Mouse (Mus musculus) E14TG2a.4 (cell line): ENCODE results near the gene Slu7.

ENCODE experiments used
- CTCF ChIP-seq: conservative IDR thresholded peaks from 2 replicates; pipeline ENCODE4 v1.5.1; 2014; ENCODE audit warnings: low read length
- NANOG ChIP-seq: IDR thresholded peaks from 2 replicates; pipeline ENCODE4 v1.6.1; 2014; ENCODE audit warnings: borderline replicate concordance, low read length, mixed read lengths
- POU5F1 ChIP-seq: IDR thresholded peaks from 2 replicates; pipeline ENCODE4 v1.6.1; 2014; ENCODE audit warnings: low read length, borderline replicate concordance

DNA sequence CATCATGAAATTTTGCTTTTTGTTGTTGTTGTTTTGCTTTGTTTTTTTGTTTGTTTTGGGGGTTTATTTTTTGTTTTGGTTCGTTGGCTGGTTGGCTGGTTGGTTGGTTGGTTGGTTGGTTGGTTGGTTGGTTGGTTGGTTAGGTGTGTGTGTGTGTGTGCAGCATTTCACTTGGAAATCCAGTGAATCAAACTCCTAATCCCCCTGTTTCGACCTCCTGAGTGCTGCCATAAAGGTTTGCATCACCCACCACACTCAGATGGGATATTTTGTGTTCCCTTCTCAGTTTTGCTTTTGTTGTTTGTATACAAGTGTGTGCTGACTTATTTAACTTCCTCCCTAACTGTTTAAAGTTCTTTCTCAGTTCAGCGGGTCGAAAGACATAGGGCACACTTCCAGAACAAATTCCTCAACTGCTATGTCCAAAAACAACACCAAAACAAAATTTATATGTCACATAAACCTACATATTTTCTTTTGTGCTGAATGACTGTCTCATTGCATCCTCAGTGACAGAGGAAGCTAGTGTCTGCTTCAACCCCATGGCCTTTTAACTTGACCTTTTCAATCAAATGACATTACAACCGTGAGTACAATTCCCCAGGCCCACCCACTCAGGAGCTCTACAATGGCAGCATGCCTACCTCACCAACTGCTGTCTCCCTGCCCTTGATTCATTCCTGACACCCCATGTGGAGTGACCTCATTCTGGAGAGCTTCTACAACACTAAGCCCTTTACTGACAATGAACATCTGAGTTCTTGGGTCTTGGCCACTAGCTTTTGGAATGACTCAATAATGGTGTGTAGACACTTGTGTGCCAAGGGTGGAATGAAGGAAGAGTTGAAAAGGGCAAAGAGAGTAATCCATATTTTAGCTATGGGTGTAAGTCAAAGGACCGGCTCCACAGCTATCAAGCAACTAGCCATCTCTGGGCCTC, 37.6 kb downstream of the Slu7 start:
- no peak for TF ChIP-seq CTCF
- no peak for TF ChIP-seq POU5F1
- no peak for TF ChIP-seq NANOG
